Mouse (Mus musculus): ENCODE results near the gene Gm4924. TPM values are rescaled to one million over a fixed set of nuclear protein-coding genes. Genes with fewer than 3 reads are reported as not detected.

Gm4924 gene
- polyA plus RNA-seq (2012) = 0.12 and 0.57 TPM in 2 replicates

GRCm38 (mm10) chr10:82354083-82355010, at the start of gene Gm4924:
Gene Gm4924, plus strand, starts transcription at chr10:82354255.

GRCm38 (mm10) chr10:82316482-82316881, 37.6 kb upstream of the Gm4924 start, which contains the start of gene 4932415D10Rik:
Gene 4932415D10Rik, minus strand, starts transcription at chr10:82316582.

Other genes starting within 250 kb of the Gm4924 start
- 0.17 TPM in 1 of 2 replicates, not detected in the other for gene AU041133, start 226.2 kb upstream of the Gm4924 start, polyA plus RNA-seq (2012)
- 0.09 and 0.22 TPM in 2 replicates for gene Zfp938, start 113.0 kb upstream of the Gm4924 start, polyA plus RNA-seq (2012)
- 0.02 TPM in 1 of 2 replicates, not detected in the other for gene 4932415D10Rik, start 37.7 kb upstream of the Gm4924 start, polyA plus RNA-seq (2012)
- gene Gm1553, start 138.4 kb downstream of the Gm4924 start, polyA plus RNA-seq (2012) = not detected in 2 replicates